Mouse (Mus musculus): ENCODE measurements around the gene Grin2b.

The Grin2b gene

DNA sequence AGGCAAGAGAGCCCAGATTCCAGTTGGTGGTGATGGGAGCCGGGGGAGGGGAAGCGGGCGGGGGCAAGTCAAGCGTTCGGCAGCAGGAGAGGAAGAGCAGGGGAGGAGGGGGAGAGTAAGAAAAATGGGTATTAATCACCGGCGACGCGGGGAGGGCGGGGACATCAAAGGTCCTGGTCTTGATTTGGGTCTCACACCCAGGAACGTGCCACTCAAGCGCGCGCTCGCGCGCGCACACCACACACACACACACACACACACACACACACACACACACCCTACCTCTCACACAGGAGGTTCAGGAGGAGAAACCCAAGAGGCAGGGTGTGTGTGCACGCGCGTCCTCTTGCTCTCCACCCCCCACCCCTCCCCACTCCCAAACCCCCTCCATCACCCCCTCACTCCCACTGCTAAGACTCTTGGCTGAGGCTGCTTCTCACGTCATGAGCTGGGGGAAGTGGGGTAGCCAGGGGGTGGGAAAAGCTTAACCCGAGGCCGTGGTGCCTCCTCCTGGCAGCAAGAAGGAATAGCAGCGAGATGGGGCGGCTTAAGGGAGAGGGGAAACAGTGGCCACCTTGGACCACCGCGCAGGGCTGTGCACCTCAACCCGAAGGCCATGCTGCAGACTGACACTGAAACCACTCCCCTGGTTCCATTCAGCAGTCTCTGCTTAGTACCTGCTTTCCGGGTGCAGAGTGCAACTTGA lies at the start of gene Grin2b:
Grin2b (minus strand) TSS at position 321 of the 706 bp plus-strand sequence.
- peak; percentile 83 for DNase-seq (ENCODE audit: low read depth, low spot score)

GRCm38 (mm10) chr6:136221894-136222293 lies 48.6 kb upstream of the Grin2b start:
- no peak for DNase-seq (ENCODE audit: low read depth, low spot score)

- DNase-seq (ENCODE audit: low read depth, low spot score), result no peak
Measured at GRCm38 (mm10) chr6:136210442-136210841, 37.1 kb upstream of the Grin2b start.

- no peak for DNase-seq (ENCODE audit: low read depth, low spot score)
Measured at GRCm38 (mm10) chr6:136199814-136200213, 26.5 kb upstream of the Grin2b start.

GRCm38 (mm10) chr6:136194616-136195015 lies 21.3 kb upstream of the Grin2b start:
- no peak for DNase-seq (ENCODE audit: low read depth, low spot score)

- DNase-seq (ENCODE audit: low read depth, low spot score), result peak; percentile 25
Measured at GRCm38 (mm10) chr6:136178066-136178465, 4.8 kb upstream of the Grin2b start.

- peak; percentile 51 for DNase-seq (ENCODE audit: low read depth, low spot score)
Measured at GRCm38 (mm10) chr6:136172801-136173190, 515 bp downstream of the Grin2b start.

DNA sequence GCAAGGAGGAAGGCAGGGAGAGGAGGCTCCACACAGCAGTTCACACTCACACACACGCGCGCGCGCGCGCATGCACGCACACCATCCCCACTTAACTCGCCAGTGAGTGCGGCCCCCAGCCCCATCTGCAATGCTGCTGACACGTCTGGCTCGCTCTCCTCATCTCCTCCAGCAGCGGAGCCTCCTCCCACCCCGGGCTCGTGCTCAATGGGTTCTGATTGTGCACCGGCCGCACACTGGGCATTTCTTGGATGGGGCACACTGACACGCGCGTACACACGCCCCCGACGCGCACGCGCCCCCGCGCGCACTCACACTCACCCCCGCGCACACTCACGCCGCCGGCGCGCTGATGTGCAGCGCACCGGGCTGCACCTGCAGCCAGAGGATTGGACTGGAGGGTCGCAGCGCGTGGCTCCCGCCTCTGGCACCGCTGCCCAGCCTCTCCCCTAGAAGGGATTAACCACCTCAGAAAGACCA lies 1.1 kb downstream of the Grin2b start:
- DNase-seq (ENCODE audit: low read depth, low spot score), result peak; percentile 62

DNA sequence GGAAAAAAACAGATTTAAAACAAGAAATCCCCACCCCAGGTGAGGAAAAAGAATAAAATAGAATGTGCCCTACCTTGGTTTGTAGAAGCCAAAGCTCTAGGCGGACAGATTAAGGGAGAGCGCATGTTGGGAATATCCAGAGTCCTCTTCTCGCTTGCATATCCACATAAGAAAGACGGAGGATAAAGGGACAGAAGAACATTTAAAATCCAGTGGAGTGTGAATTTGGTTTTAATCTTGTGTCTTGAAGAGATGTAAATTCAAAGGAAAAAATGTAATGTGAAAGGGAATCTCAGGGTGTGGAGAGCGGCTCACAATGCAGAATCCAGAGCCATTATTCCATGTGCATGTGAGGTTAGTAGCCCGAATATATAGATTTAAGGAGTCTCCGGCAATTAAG lies 2.0 kb downstream of the Grin2b start:
- DNase-seq (ENCODE audit: low read depth, low spot score), result no peak

- no peak for DNase-seq (ENCODE audit: low read depth, low spot score)
Measured at GRCm38 (mm10) chr6:136170381-136170780, 2.9 kb downstream of the Grin2b start.

GRCm38 (mm10) chr6:136167361-136167760 lies 6.0 kb downstream of the Grin2b start:
- no peak for DNase-seq (ENCODE audit: low read depth, low spot score)

DNA sequence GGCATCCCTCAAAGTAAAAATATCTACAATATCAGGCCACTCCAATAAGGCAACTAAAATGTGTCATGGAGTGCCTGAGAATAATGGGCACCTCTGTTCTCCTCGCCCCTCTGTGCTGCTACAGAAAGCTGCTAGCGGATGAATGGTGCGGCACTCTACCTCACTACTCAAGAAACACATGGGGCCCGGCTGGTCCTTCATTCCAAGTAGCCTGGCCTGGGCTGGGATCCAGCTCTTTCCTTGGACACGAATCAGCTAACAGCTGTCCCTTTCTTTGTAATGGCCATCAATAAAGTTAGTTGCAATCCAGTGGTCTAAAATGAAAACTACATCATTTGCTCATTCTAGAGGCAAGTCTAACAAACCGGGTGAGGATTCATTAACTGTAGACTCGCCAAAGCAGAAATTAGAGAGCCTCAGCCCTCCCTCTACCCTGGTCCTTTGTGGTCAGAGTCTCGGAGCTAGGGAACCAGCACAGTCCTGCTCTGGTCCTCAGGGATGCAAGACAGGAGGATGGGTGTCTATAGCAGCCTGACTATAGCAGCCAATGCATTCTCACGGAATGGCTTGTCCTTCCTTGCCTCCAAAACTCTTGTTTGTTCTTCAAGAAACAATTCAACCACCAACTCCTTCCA lies 7.8 kb downstream of the Grin2b start:
- DNase-seq (ENCODE audit: low read depth, low spot score), result no peak

DNA sequence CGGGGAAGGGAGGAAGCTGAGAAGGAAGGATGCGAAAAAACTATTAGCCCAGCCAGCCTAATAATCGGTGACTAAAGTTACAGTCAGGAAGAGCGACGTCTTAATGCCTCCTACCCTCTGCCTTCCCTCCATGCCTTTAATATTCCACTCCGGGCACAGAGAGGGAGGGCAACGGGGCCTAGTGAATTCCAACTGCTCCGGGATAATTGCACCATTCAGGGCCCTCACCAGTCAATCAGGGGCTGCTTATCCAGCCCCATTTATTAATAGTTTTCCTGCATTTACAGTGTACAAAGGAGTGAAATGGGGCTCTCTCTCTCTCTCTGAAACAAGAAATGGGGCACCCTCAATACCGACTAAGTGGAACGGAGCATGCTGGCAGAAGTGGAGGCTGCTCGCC lies 11.2 kb downstream of the Grin2b start:
- no peak for DNase-seq (ENCODE audit: low read depth, low spot score)

DNA sequence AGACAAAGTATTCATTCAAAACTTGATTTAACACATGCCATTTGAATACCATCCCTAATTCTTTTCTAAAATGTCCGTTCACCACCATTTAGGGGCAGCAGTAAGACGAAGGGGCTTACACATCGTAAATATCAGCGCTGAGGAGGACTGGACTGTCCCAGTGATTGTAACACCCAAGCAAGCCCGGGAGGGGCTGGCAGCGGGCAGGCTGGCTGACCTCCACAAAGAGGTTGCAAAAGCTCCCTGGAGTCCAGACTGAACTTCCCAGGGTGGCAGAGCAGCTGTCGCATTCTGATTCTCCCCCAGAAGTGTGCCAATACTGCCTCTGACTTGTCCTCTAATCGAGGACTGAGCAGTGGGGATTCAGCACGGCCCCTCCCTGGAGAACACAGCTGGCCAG lies 19.9 kb downstream of the Grin2b start:
- DNase-seq (ENCODE audit: low read depth, low spot score), result no peak

DNA sequence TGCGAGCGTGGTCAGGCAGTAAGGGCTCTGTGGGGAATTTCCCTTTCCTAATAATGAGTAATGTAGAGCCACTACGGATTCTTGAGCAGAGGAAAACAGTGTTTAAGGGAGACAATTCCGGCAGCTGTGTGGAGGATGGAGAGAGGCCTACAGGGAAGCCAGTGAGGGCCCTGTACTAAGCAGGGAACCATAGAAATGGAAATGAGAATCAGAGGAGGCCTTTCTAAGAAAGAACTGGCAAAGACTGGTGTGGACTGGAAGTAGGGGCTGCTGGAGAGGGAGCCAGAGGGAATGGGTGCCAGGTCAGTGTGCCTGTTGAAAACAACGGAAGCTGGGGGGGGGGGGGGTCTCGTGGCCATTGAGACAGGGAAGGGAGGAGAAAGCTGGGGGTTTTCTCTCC lies 23.2 kb downstream of the Grin2b start:
- peak; percentile 88 for DNase-seq (ENCODE audit: low read depth, low spot score)

DNA sequence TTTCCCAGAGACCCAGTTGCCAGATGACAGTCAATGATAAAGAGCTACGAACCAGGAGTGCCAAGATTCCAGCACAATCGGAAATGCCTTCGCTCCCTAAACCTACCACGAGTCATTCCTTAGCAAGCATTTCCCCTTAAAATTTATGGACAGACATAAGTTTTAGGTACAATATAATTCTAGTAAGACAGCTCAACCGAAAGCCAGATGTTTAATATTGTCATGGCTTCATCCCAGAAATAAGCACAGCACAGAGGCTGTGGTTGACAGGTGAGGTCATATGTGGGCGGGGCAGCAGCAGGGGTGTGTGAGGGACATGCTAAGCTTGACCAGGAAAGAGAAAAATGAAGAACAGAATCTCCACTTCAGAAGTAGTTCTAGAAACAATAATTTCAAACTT lies 33.3 kb downstream of the Grin2b start:
- no peak for DNase-seq (ENCODE audit: low read depth, low spot score)

GRCm38 (mm10) chr6:136130456-136130855 lies 42.9 kb downstream of the Grin2b start:
- DNase-seq (ENCODE audit: low read depth, low spot score), result peak; percentile 43

GRCm38 (mm10) chr6:136122593-136122992 lies 50.7 kb downstream of the Grin2b start:
- DNase-seq (ENCODE audit: low read depth, low spot score), result no peak

- DNase-seq (ENCODE audit: low read depth, low spot score), result peak; percentile 50
Measured at GRCm38 (mm10) chr6:136117390-136117789, 55.9 kb downstream of the Grin2b start.

DNA sequence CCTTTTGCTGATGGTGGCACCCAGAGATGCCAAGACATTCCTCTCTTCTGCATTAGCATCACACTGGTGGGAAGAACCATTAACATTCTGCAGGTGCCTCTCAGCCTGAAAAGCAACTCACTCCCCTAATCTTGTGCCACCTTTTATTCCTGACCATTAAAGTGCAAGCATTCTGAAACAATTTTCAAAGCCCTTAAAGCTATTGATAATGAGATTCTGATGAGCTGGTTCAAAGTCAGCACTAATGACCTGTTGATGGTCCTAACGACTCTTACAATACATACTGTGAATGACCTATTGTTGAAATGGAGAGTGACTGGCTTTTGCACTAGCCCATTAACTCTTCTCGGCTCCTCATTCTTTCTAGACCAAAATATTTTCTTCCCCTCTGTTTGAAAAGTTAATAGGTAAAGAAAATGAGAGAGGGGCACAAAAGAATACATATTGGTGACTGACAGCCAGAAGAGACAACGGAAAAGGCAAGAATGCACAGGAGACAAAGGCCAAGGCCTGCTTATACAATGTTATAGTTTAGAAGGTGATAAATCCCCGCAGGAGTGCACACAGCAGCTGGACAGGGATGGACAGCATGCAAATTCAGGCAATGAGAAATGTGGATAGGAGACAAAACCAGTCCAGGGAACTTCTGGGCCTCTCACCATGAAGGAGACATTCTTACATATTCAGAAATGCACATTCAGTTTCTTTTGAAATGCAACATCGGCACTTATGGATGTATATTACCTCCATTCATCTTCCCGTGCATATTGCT lies 59.5 kb downstream of the Grin2b start:
- DNase-seq (ENCODE audit: low read depth, low spot score), result peak; percentile 74

GRCm38 (mm10) chr6:136109172-136109571 lies 64.1 kb downstream of the Grin2b start:
- no peak for DNase-seq (ENCODE audit: low read depth, low spot score)

DNA sequence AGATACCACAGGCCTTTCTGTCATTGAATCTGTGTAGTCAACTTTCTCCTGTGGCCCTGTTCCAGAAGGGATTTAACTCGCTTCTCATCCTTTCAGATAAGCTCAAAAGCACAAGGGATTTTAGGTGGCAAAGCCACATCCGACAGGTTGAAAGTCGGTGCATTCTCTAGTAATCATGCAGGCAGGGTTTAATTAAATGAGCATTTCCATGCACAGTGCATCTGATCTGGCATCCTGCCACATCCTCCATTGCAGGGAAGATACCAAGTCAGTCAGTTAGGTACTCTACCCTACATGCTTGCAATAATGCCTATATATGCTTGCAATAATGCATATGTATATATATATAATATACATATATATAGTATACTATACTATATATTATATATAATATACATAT lies 64.8 kb downstream of the Grin2b start:
- no peak for DNase-seq (ENCODE audit: low read depth, low spot score)

Measured in ES-CJ7 (cell line).